Mouse (Mus musculus) v-Abl transformed pro-B cells (cell line): ENCODE results near the gene Ccng2.

ENCODE experiments used
- in situ Hi-C, 2 experiments: fragments of 400-800 bp; cut with MboI; formaldehyde crosslinking; loops; one replicate each; pipeline ENCODE4 v1.15.1; 2025; ENCODE audit not compliant: unreplicated experiment in 2 of 2

Gene Ccng2

GRCm38 (mm10) chr5:93266883-93267704, at the start of gene Ccng2:
Gene Ccng2, plus strand, starts transcription at chr5:93267257.
- in situ Hi-C loops, result loop anchor here (5.0 to 25.0 kb wide), 6 partner anchors 60 to 1292 kb away; partner anchors contain the start of genes Scarb2 (in 2 of the 2), 2010109A12Rik (in 1 of the 2), Ccni (in 1 of the 2) and Sept11 (in 1 of the 2)

- in situ Hi-C loops, result no loop called here
These were observed 48.7 kb upstream of the Ccng2 start for GRCm38 (mm10) chr5:93218375-93218774.

GRCm38 (mm10) chr5:93221661-93222060, 45.4 kb upstream of the Ccng2 start:
- in situ Hi-C loops, result no loop called here

GRCm38 (mm10) chr5:93224549-93224948, 42.5 kb upstream of the Ccng2 start:
- in situ Hi-C loops, result no loop called here

- in situ Hi-C loops, result no loop called here
These were observed 39.9 kb upstream of the Ccng2 start for GRCm38 (mm10) chr5:93227157-93227556.

- in situ Hi-C loops, result no loop called here
These were observed 37.5 kb upstream of the Ccng2 start for GRCm38 (mm10) chr5:93229527-93229926.

- in situ Hi-C loops, result no loop called here
These were observed 35.3 kb upstream of the Ccng2 start for GRCm38 (mm10) chr5:93231721-93232120.

GRCm38 (mm10) chr5:93232838-93233237, 34.2 kb upstream of the Ccng2 start:
- in situ Hi-C loops, result no loop called here

GRCm38 (mm10) chr5:93234130-93234529, 32.9 kb upstream of the Ccng2 start:
- in situ Hi-C loops, result no loop called here

- in situ Hi-C loops, result no loop called here
These were observed 32.5 kb upstream of the Ccng2 start for GRCm38 (mm10) chr5:93234605-93235004.

GRCm38 (mm10) chr5:93235888-93236287, 31.2 kb upstream of the Ccng2 start:
- in situ Hi-C loops, result no loop called here

GRCm38 (mm10) chr5:93236541-93236940, 30.5 kb upstream of the Ccng2 start:
- in situ Hi-C loops, result no loop called here

GRCm38 (mm10) chr5:93239590-93240544, 27.2 kb upstream of the Ccng2 start:
- in situ Hi-C loops, result no loop called here

- in situ Hi-C loops, result no loop called here
These were observed 21.8 kb upstream of the Ccng2 start for GRCm38 (mm10) chr5:93245280-93245679.

- in situ Hi-C loops, result loop anchor here in 1 of 2 experiments (25.0 kb wide), 1 partner anchor 738 kb away; the partner anchor contains the start of gene Scarb2
These were observed 17.0 kb upstream of the Ccng2 start for GRCm38 (mm10) chr5:93249940-93250578.

GRCm38 (mm10) chr5:93251001-93251760, 15.9 kb upstream of the Ccng2 start:
- in situ Hi-C loops, result loop anchor here in 1 of 2 experiments (25.0 kb wide), 1 partner anchor 739 kb away; the partner anchor contains the start of gene Scarb2

GRCm38 (mm10) chr5:93255759-93256265, 11.2 kb upstream of the Ccng2 start:
- in situ Hi-C loops, result loop anchor here in 1 of 2 experiments (25.0 kb wide), 1 partner anchor 744 kb away; the partner anchor contains the start of gene Scarb2

- in situ Hi-C loops, result loop anchor here in 1 of 2 experiments (25.0 kb wide), 1 partner anchor 745 kb away; the partner anchor contains the start of gene Scarb2
These were observed 10.1 kb upstream of the Ccng2 start for GRCm38 (mm10) chr5:93256820-93257405.

- in situ Hi-C loops, result loop anchor here in 1 of 2 experiments (25.0 kb wide), 1 partner anchor 747 kb away; the partner anchor contains the start of gene Scarb2
These were observed 7.7 kb upstream of the Ccng2 start for GRCm38 (mm10) chr5:93259349-93259748.
